Mouse (Mus musculus) cortical plate, adult 2 months (tissue): ENCODE data around the gene Rap2a.

ENCODE experiments used
- CTCF ChIP-seq: fragments of 200-500 bp; IDR thresholded peaks from 2 replicates; pipeline ENCODE4 v1.5.1; 2011; ENCODE audit warnings: mild to moderate bottlenecking, control low read depth, low read length; ENCODE audit not compliant: insufficient read depth; ENCODE audit errors: extremely low read depth
- POLR2A ChIP-seq: fragments of 200-500 bp; IDR thresholded peaks from 2 replicates; pipeline ENCODE4 v1.6.1; 2011; ENCODE audit warnings: mild to moderate bottlenecking, low read length, control low read depth; ENCODE audit not compliant: insufficient read depth; ENCODE audit errors: extremely low read depth

DNA sequence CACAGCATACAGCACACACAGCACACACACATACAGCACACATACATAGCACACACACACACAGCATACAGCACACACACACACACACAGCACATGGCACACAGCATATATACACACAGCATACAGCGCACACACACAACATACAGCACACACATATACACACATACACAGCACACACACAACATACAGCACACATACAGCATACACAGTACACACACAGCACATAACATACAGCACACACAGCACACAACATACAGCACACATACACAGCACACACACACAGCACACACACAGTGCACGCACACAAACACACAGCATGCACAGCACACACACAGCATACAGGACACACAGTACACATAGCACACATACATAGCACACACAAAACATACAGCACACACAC is 60.9 kb downstream of the Rap2a start:
- TF ChIP-seq CTCF (no peak), POLR2A (no peak)
